Mouse (Mus musculus) testis, adult 2 months (tissue): ENCODE data around the gene Tns1.

Source experiments
- CTCF ChIP-seq: fragments of 200-500 bp; IDR thresholded peaks from 2 replicates; pipeline ENCODE4 v1.5.1; 2012; ENCODE audit warnings: low read depth, mild to moderate bottlenecking, inconsistent platforms, low read length, moderate library complexity; ENCODE audit not compliant: control insufficient read depth, insufficient read depth, insufficient replicate concordance
- POLR2A ChIP-seq: fragments of 200-500 bp; IDR thresholded peaks from 2 replicates; pipeline ENCODE4 v1.6.1; 2012; ENCODE audit warnings: low read depth, mild to moderate bottlenecking, inconsistent platforms, low read length, moderate library complexity; ENCODE audit not compliant: control insufficient read depth

- TF ChIP-seq POLR2A, result no peak
- TF ChIP-seq CTCF, result no peak
Measured at GRCm38 (mm10) chr1:73941697-73942096, 182.6 kb downstream of the Tns1 start.
